Mouse (Mus musculus) limb, embryonic 11.5 days (tissue): Measurements from ENCODE around the gene Cars. TPM values are rescaled to one million over a fixed set of nuclear protein-coding genes. Genes with fewer than 3 reads are reported as not detected.

Experiments
- ATAC-seq: fragments of 200-750 bp; cut with Nextera tagmentation; 2 replicates; pipeline ENCODE4 v1.8.0; 2017; ENCODE audit warnings: low read depth; ENCODE audit not compliant: insufficient number of reproducible peaks, low FRiP score, low TSS enrichment
- DNase-seq: peaks from one replicate; pipeline ENCODE4 v3.0.0-alpha.2; 2015; ENCODE audit warnings: low spot score
- H3K27ac ChIP-seq: fragments of 300-500 bp; sonication (generic); replicated peaks from 2 replicates; pipeline ENCODE4 v1.5.1; 2014; ENCODE audit warnings: low read depth, mild to moderate bottlenecking, low read length
- H3K27me3 ChIP-seq: fragments of 300-500 bp; sonication (generic); 2 replicates; pipeline ENCODE4 v1.6.1; 2014; ENCODE audit warnings: mild to moderate bottlenecking, low read length, mixed read lengths; ENCODE audit not compliant: control insufficient read depth, insufficient read depth
- H3K36me3 ChIP-seq: fragments of 300-500 bp; sonication (generic); 2 replicates; pipeline ENCODE4 v1.6.1; 2014; ENCODE audit warnings: mild to moderate bottlenecking, low read length, moderate library complexity, mixed read lengths; ENCODE audit not compliant: control insufficient read depth, insufficient read depth
- H3K4me1 ChIP-seq: fragments of 300-500 bp; sonication (generic); 2 replicates; pipeline ENCODE4 v1.6.1; 2014; ENCODE audit warnings: low read length, mixed read lengths; ENCODE audit not compliant: control insufficient read depth, insufficient read depth
- H3K4me2 ChIP-seq: fragments of 300-500 bp; sonication (generic); 2 replicates; pipeline ENCODE4 v1.6.1; 2014; ENCODE audit warnings: low read depth, mild to moderate bottlenecking, moderate library complexity; ENCODE audit not compliant: severe bottlenecking
- H3K4me3 ChIP-seq: fragments of 300-500 bp; sonication (generic); 2 replicates; pipeline ENCODE4 v1.5.1; 2014; ENCODE audit warnings: low read depth, low read length
- H3K9ac ChIP-seq: fragments of 300-500 bp; sonication (generic); 2 replicates; pipeline ENCODE4 v1.6.1; 2014; ENCODE audit warnings: mild to moderate bottlenecking, low read length
- H3K9me3 ChIP-seq: fragments of 300-500 bp; sonication (generic); 2 replicates; pipeline ENCODE4 v1.6.1; 2016; ENCODE audit warnings: low read length; ENCODE audit not compliant: control insufficient read depth
- WGBS: fragments of 180-500 bp; shearing (Covaris S2); extraction: QIAGEN DNeasy Blood & Tissue Kit; methylation state at CpG from one replicate; pipeline ENCODE4 v1.1.7; 2014; 5-methylcytosine and 5-hydroxymethylcytosine counted together
- polyA plus RNA-seq: library from polyadenylated mRNA; unstranded; fragments of >200 nt; fragmentation: Nextera tagmentation; extraction: Ambion mirVana; gene quantifications from 2 replicates; pipeline ENCODE4 v1.2.1, GENCODE M21; 2014

Cars gene
- polyA plus RNA-seq, 1 experiment from 2014 or later: 62.2 TPM

DNA sequence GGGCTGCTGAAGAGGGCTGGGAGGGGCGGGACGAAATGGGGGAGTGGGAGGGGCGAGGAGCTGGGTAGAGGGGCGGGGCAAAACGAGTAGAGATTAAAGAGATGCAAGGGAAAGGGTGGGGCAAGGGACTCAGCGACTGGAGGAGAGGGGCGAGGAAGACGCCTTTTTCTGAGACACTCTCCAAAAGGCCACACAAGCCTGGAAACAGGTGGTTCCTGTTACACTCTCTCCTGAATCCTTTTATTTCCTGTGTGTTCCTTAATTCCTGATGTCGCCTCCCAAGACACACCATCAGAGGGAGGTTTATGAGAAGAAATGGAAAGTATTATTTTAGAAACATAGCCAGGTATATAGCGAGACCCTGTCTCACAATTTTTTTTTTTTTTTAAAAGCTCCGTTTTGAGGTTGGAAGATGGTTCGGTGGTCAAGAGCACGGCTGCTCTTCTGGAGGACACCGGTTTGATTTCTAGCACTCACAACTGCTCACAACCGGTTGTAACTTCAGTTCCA, 396 bp upstream of the Cars start:
- H3K4me2 ChIP-seq: peak overlapping the region; percentile 96; the same call in 1 of the 2 replicates
- H3K36me3 ChIP-seq: no peaks in the 10 kb centered on the region; the same call in 1 of the 2 replicates
- ATAC-seq (0 out of 2 replicates have a peak, but pooled peaks have one; percentile 8), DNase-seq (no peak)
- 9% methylated on average over 15 of the region's 15 CpGs for WGBS
- no peak overlapping the region for H3K27ac ChIP-seq
- no peaks in the 10 kb centered on the region for H3K9me3 ChIP-seq
- H3K27me3 ChIP-seq: no peaks in the 10 kb centered on the region
- peak overlapping the region; percentile 63 for H3K4me3 ChIP-seq
- H3K4me1 ChIP-seq: 0 out of 2 replicates have a peak, but pooled peaks cover 4% of the 10 kb centered on the region
- no peak overlapping the region for H3K9ac ChIP-seq

GRCm38 (mm10) chr7:143594865-143595264, 5.0 kb downstream of the Cars start:
- 0 out of 2 replicates have a peak, but pooled peaks cover 4% of the 10 kb centered on the region for H3K4me1 ChIP-seq
- H3K4me3 ChIP-seq: no peak overlapping the region
- 58% methylated on average over 5 of the region's 5 CpGs for WGBS
- no peaks in the 10 kb centered on the region for H3K9me3 ChIP-seq
- DNase-seq: no peak
- peaks cover 8% of the 10 kb centered on the region for H3K36me3 ChIP-seq
- H3K4me2 ChIP-seq: no peak overlapping the region
- H3K27ac ChIP-seq: no peak overlapping the region
- H3K9ac ChIP-seq: no peak overlapping the region
- no peaks in the 10 kb centered on the region for H3K27me3 ChIP-seq
- no peak for ATAC-seq

DNA sequence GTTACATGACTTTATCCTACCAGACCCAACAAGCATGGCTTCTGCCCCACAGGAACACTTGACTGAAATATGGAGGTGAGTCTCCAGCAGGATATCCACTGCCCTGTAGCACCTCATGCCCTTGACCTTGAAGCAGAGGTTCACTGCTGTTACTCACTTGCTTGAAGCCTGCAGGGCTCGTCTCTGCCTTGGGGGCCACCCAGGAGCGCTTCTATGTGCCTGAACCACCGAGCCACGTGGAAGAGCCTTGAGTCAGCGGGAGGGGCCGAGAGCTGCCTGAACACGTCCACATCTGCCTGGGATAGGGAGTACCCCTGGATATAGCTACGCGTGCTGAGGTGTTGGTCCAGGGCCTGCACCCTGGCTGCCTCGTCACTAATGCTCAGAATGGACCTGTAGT, 7.6 kb downstream of the Cars start:
- H3K27me3 ChIP-seq: no peaks in the 10 kb centered on the region
- H3K27ac ChIP-seq: no peak overlapping the region
- ATAC-seq (no peak), DNase-seq (no peak)
- WGBS: 87% methylated on average over 10 of the region's 10 CpGs
- H3K4me3 ChIP-seq: no peak overlapping the region
- no peaks in the 10 kb centered on the region for H3K4me1 ChIP-seq
- no peak overlapping the region for H3K4me2 ChIP-seq
- H3K36me3 ChIP-seq: peaks cover 12% of the 10 kb centered on the region
- H3K9me3 ChIP-seq: no peaks in the 10 kb centered on the region
- no peak overlapping the region for H3K9ac ChIP-seq

- no peak overlapping the region for H3K27ac ChIP-seq
- no peaks in the 10 kb centered on the region for H3K4me1 ChIP-seq
- H3K9ac ChIP-seq: no peak overlapping the region
- DNase-seq (no peak), ATAC-seq (no peak)
- no peaks in the 10 kb centered on the region for H3K27me3 ChIP-seq
- H3K4me3 ChIP-seq: no peak overlapping the region
- peaks cover 28% of the 10 kb centered on the region for H3K36me3 ChIP-seq
- no peaks in the 10 kb centered on the region for H3K9me3 ChIP-seq
- WGBS: 93% methylated on average over 4 of the region's 4 CpGs
- H3K4me2 ChIP-seq: no peak overlapping the region
These were observed 11.9 kb downstream of the Cars start for GRCm38 (mm10) chr7:143588006-143588405.

DNA sequence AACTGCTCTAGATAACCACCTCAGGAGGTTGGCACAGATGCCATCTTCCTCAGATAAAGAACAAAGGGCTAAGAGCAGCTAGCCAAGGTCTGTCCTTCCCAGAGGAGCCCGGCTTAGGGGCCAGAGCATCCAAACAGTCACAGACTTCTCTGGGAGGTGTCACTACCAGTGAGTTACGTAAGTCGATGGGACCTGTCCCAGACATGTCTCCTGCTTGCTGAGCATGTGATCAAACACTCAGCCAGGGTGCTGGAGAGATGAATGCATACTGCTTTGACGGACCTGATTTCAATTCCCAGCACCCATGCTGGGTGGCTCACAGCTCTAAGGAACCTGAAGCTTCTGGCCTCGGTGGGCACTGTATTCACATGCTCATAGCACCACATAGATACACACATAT, 12.3 kb downstream of the Cars start:
- Histone ChIP-seq H3K4me3 (no peak overlapping the region), H3K27me3 (no peaks in the 10 kb centered on the region), H3K4me1 (no peaks in the 10 kb centered on the region), H3K27ac (no peak overlapping the region), H3K9me3 (no peaks in the 10 kb centered on the region), H3K4me2 (no peak overlapping the region), H3K9ac (no peak overlapping the region), H3K36me3 (peaks cover 31% of the 10 kb centered on the region)
- DNase-seq: no peak
- 87% methylated on average over 5 of the region's 5 CpGs for WGBS
- no peak for ATAC-seq

DNA sequence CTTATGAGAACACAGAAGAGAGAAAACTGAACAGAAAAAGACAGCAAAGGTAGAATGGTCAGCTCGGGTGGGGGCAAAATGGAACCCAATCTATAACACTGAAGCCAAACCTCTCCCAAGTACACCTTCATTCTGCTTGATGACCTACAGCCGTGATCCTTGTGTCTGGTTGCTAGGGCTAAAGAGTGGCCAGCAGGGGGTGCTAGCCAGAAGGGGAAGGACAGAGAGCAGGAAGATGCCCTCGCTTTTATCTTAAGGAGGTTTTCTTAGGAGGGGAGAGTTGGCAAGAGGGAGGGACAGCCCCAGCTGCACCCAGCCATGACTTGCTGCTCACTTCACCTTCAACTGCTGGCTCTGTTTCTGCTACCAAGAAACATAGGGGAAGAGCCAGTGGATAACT, 15.9 kb downstream of the Cars start:
- peak; percentile 66 for DNase-seq
- Histone ChIP-seq H3K4me1 (no peaks in the 10 kb centered on the region), H3K27me3 (no peaks in the 10 kb centered on the region), H3K9ac (no peak overlapping the region), H3K36me3 (peaks cover 29% of the 10 kb centered on the region), H3K27ac (no peak overlapping the region), H3K4me2 (no peak overlapping the region), H3K9me3 (no peaks in the 10 kb centered on the region), H3K4me3 (no peak overlapping the region)
- 42% methylated on average over 3 of the region's 3 CpGs for WGBS
- ATAC-seq: no peak

DNA sequence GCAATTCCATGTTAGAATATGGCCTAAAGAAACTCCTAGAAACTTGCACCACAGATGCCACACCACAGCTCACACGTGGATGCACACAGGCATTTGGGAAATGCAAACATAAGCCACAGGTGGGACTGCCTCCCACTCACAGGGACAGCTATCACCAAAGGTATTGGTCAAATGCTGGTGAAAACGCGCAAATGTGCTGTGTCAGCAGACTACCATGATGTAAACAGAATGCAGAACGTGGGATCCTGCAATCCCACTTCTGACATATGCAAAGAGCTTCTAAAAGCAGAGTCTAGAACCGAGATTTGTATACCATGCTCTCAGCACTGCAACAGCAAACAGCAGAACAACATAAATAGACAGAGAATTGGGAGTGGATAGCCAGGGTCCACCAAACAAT, 16.9 kb downstream of the Cars start:
- no peaks in the 10 kb centered on the region for H3K9me3 ChIP-seq
- ATAC-seq (no peak), DNase-seq (no peak)
- no peaks in the 10 kb centered on the region for H3K27me3 ChIP-seq
- H3K27ac ChIP-seq: no peak overlapping the region
- H3K36me3 ChIP-seq: peaks cover 29% of the 10 kb centered on the region
- no peak overlapping the region for H3K4me3 ChIP-seq
- 92% methylated on average over 5 of the region's 5 CpGs for WGBS
- no peak overlapping the region for H3K9ac ChIP-seq
- no peaks in the 10 kb centered on the region for H3K4me1 ChIP-seq
- H3K4me2 ChIP-seq: no peak overlapping the region

DNA sequence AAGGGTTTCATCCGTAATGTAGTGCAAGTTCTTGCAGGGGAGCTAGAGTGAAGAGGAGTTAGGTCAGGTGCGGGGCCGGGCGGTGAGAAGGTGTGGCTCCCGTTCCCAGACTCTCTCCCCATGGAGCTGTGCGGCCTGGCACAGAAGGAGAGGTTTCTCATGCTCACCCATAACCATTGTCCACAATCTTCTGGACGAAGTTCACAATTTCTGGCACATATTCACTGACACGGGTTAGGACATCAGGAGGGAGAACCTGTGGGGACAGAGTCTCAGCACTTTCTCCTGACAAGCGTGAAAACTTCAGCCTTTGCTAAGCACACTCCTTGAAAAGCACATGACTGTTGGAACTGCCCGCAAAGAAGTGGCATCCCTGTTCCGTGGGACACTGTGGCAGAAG, 24.1 kb downstream of the Cars start:
- Histone ChIP-seq H3K4me1 (no peaks in the 10 kb centered on the region), H3K27ac (no peak overlapping the region), H3K9me3 (no peaks in the 10 kb centered on the region), H3K4me3 (no peak overlapping the region), H3K36me3 (peaks cover 45% of the 10 kb centered on the region), H3K27me3 (no peaks in the 10 kb centered on the region), H3K9ac (no peak overlapping the region), H3K4me2 (no peak overlapping the region)
- ATAC-seq: no peak
- WGBS: 94% methylated on average over 11 of the region's 11 CpGs
- no peak for DNase-seq

DNA sequence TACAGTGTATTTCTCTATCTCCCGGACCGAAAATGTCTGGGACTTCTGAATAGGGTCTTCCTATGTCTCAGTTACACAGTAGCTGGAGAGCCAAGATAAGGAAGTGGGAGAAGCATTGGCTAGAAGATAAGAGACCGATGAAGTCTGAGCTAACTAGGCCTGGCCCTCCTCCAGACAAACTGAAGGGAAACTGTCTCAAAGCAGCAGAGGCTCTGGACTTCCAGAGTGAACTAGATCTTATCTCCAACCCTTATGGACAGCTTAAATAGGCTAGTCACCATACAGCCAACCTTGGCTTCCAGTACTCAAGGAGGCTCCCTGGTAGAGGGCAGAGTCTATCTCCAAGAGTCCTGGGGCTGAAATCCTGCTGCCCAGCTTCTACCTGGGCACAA, 34.2 kb downstream of the Cars start:
- H3K4me3 ChIP-seq: no peak overlapping the region

More for the DNA sequence above, 34.2 kb downstream of the Cars start:
- WGBS: 93% methylated on average over 3 of the region's 3 CpGs
- ATAC-seq (no peak), DNase-seq (no peak)
- Histone ChIP-seq H3K4me2 (no peak overlapping the region), H3K9me3 (no peaks in the 10 kb centered on the region), H3K27me3 (no peaks in the 10 kb centered on the region), H3K9ac (no peak overlapping the region), H3K4me1 (no peaks in the 10 kb centered on the region), H3K36me3 (peaks cover 40% of the 10 kb centered on the region), H3K27ac (no peak overlapping the region)
